Mouse (Mus musculus) layer of hippocampus, postnatal 25 days (tissue): ENCODE results near the gene Frmd4b. TPM values are rescaled to one million over a fixed set of nuclear protein-coding genes. Genes with fewer than 3 reads are reported as not detected.

Experiments used
- DNase-seq, 2 experiments: peaks; one replicate each; pipeline ENCODE4 v3.0.0; 2022; ENCODE audit warnings: mixed read lengths in 2 of 2, low spot score in 1 of 2; ENCODE audit errors: extremely low spot score in 1 of 2
- total RNA-seq, 2 experiments: library from RNA; stranded (reverse); gene quantifications; 2 replicates each; pipeline ENCODE4 v1.2.3; 2021

The Frmd4b gene
- total RNA-seq = 10 to 100 TPM; 26.8 to 35.0 TPM

GRCm38 (mm10) chr6:97617266-97617743 lies at the start of gene Frmd4b:
TSS of gene Frmd4b (minus strand) at chr6:97617541.
- peak; percentile 51 to 79 for DNase-seq

- no peak for DNase-seq
These were observed 49.1 kb upstream of the Frmd4b start for GRCm38 (mm10) chr6:97666417-97666816.

- no peak for DNase-seq
These were observed 41.6 kb upstream of the Frmd4b start for GRCm38 (mm10) chr6:97658921-97659320.

GRCm38 (mm10) chr6:97655986-97656385 lies 38.6 kb upstream of the Frmd4b start:
- DNase-seq = no peak

- no peak for DNase-seq
These were observed 30.2 kb upstream of the Frmd4b start for GRCm38 (mm10) chr6:97647501-97647900.

GRCm38 (mm10) chr6:97623330-97623729 lies 6.0 kb upstream of the Frmd4b start:
- no peak for DNase-seq

- DNase-seq = no peak
These were observed 4.9 kb upstream of the Frmd4b start for GRCm38 (mm10) chr6:97622236-97622635.

GRCm38 (mm10) chr6:97617774-97618173 lies 433 bp upstream of the Frmd4b start:
- no peak for DNase-seq

GRCm38 (mm10) chr6:97616658-97617265 lies 579 bp downstream of the Frmd4b start:
- peak in 1 of 2 experiments; percentile 44 for DNase-seq

- DNase-seq = no peak
These were observed 1.4 kb downstream of the Frmd4b start for GRCm38 (mm10) chr6:97615901-97616461.

GRCm38 (mm10) chr6:97614179-97614578 lies 3.2 kb downstream of the Frmd4b start:
- DNase-seq = no peak

GRCm38 (mm10) chr6:97612861-97613260 lies 4.5 kb downstream of the Frmd4b start:
- no peak for DNase-seq

GRCm38 (mm10) chr6:97610051-97610450 lies 7.3 kb downstream of the Frmd4b start:
- DNase-seq = no peak

GRCm38 (mm10) chr6:97607646-97608045 lies 9.7 kb downstream of the Frmd4b start:
- no peak for DNase-seq

GRCm38 (mm10) chr6:97595218-97595617 lies 22.1 kb downstream of the Frmd4b start:
- no peak for DNase-seq

- DNase-seq = no peak
These were observed 22.8 kb downstream of the Frmd4b start for GRCm38 (mm10) chr6:97594589-97594988.

- DNase-seq = no peak
These were observed 27.1 kb downstream of the Frmd4b start for GRCm38 (mm10) chr6:97590230-97590629.

GRCm38 (mm10) chr6:97589581-97589980 lies 27.8 kb downstream of the Frmd4b start:
- DNase-seq = no peak

GRCm38 (mm10) chr6:97589031-97589430 lies 28.3 kb downstream of the Frmd4b start:
- DNase-seq = no peak

- DNase-seq = no peak
These were observed 30.7 kb downstream of the Frmd4b start for GRCm38 (mm10) chr6:97586606-97587005.

- no peak for DNase-seq
These were observed 31.3 kb downstream of the Frmd4b start for GRCm38 (mm10) chr6:97586024-97586423.

- no peak for DNase-seq
These were observed 34.6 kb downstream of the Frmd4b start for GRCm38 (mm10) chr6:97582748-97583147.
